Mouse (Mus musculus): Measurements from ENCODE around the gene Cltc.

GRCm38 (mm10) chr11:86685366-86685765 is 72.0 kb downstream of the Cltc start:
- TF ChIP-seq EP300 (optimal IDR thresholded peaks at IDR 0.05) (no peak), CTCF (IDR thresholded peaks at IDR 0.05; ENCODE audit: low read depth) (no peak)

Measured in stomach, postnatal 0 days (tissue).